Mouse (Mus musculus) intestine, postnatal 0 days (tissue): ENCODE data around the gene Otp. TPM values are rescaled to one million over a fixed set of nuclear protein-coding genes. Genes with fewer than 3 reads are reported as not detected.

Experiments
- ATAC-seq: fragments of 200-750 bp; cut with Nextera tagmentation; 2 replicates; pipeline ENCODE4 v1.8.0; 2017; ENCODE audit warnings: mild to moderate bottlenecking, moderate TSS enrichment, moderate library complexity
- H3K27ac ChIP-seq: fragments of 300-500 bp; sonication (generic); 2 replicates; pipeline ENCODE4 v1.5.1; 2014; ENCODE audit warnings: mild to moderate bottlenecking, low read depth, low read length, moderate library complexity
- H3K27me3 ChIP-seq: fragments of 300-500 bp; sonication (generic); replicated peaks from 2 replicates; pipeline ENCODE4 v1.6.1; 2014; ENCODE audit warnings: low read length, mixed read lengths; ENCODE audit not compliant: control insufficient read depth, insufficient read depth
- H3K36me3 ChIP-seq: fragments of 300-500 bp; sonication (generic); 2 replicates; pipeline ENCODE4 v1.6.1; 2014; ENCODE audit warnings: mild to moderate bottlenecking, moderate library complexity; ENCODE audit not compliant: control insufficient read depth, insufficient read depth
- H3K4me1 ChIP-seq: fragments of 300-500 bp; sonication (generic); replicated peaks from 2 replicates; pipeline ENCODE4 v1.6.1; 2014; ENCODE audit warnings: antibody characterized with exemption, low read length, mixed read lengths; ENCODE audit not compliant: control insufficient read depth, insufficient read depth
- H3K4me2 ChIP-seq: fragments of 300-500 bp; sonication (generic); replicated peaks from 2 replicates; pipeline ENCODE4 v1.6.1; 2014; ENCODE audit warnings: low read depth, mild to moderate bottlenecking, moderate library complexity
- H3K4me3 ChIP-seq: fragments of 300-500 bp; sonication (generic); 2 replicates; pipeline ENCODE4 v1.5.1; 2014; ENCODE audit warnings: low read depth, low read length
- H3K9ac ChIP-seq: fragments of 300-500 bp; sonication (generic); 2 replicates; pipeline ENCODE4 v1.6.1; 2014; ENCODE audit warnings: mild to moderate bottlenecking, low read depth, low read length
- H3K9me3 ChIP-seq: fragments of 300-500 bp; sonication (generic); 2 replicates; pipeline ENCODE4 v1.6.1; 2016; ENCODE audit warnings: mixed run types; ENCODE audit not compliant: control insufficient read depth
- CTCF ChIP-seq: sonication (generic); IDR thresholded peaks from 2 replicates; pipeline ENCODE4 v1.5.1; 2016; ENCODE audit warnings: low read depth, mild to moderate bottlenecking, control low read depth, antibody characterized with exemption, moderate library complexity
- WGBS: fragments of 180-500 bp; shearing (Covaris S2); extraction: QIAGEN DNeasy Blood & Tissue Kit; methylation state at CpG from one replicate; pipeline ENCODE4 v1.1.7; 2014; 5-methylcytosine and 5-hydroxymethylcytosine counted together
- polyA plus RNA-seq: library from polyadenylated mRNA; unstranded; fragments of >200 nt; fragmentation: Nextera tagmentation; extraction: Ambion mirVana; gene quantifications from 2 replicates; pipeline ENCODE4 v1.2.1, GENCODE M21; 2015

Otp gene
- polyA plus RNA-seq, 1 experiment from 2014 or later, result not detected

GRCm38 (mm10) chr13:94866906-94867305 lies 8.5 kb upstream of the Otp start:
- no peak overlapping the region for H3K4me3 ChIP-seq
- no peaks in the 10 kb centered on the region for H3K36me3 ChIP-seq
- no peaks in the 10 kb centered on the region; the same call in 1 of the 2 replicates for H3K4me1 ChIP-seq
- ATAC-seq, result no peak
- no peak overlapping the region for H3K4me2 ChIP-seq
- no peaks in the 10 kb centered on the region for H3K9me3 ChIP-seq
- no peak overlapping the region for H3K27ac ChIP-seq
- 17% methylated on average over 2 of the region's 2 CpGs for WGBS
- no peak overlapping the region for H3K9ac ChIP-seq
- peaks cover 53% of the 10 kb centered on the region for H3K27me3 ChIP-seq
- no peak for TF ChIP-seq CTCF

- Histone ChIP-seq H3K27ac (no peak overlapping the region), H3K27me3 (peaks cover 62% of the 10 kb centered on the region), H3K9ac (no peak overlapping the region), H3K4me1 (no peaks in the 10 kb centered on the region; the same call in 1 of the 2 replicates), H3K9me3 (no peaks in the 10 kb centered on the region), H3K36me3 (no peaks in the 10 kb centered on the region), H3K4me2 (no peak overlapping the region), H3K4me3 (no peak overlapping the region)
- ATAC-seq, result no peak
- WGBS, result 59% methylated on average over 4 of the region's 4 CpGs
- TF ChIP-seq CTCF, result no peak
Measured at GRCm38 (mm10) chr13:94867772-94868171, 7.6 kb upstream of the Otp start.

- H3K4me2 ChIP-seq, result peak overlapping the region; percentile 64
- no peaks in the 10 kb centered on the region; the same call in 1 of the 2 replicates for H3K4me1 ChIP-seq
- peak overlapping the region; percentile 28 for H3K4me3 ChIP-seq
- H3K27me3 ChIP-seq, result peaks cover 69% of the 10 kb centered on the region
- no peaks in the 10 kb centered on the region for H3K9me3 ChIP-seq
- TF ChIP-seq CTCF, result peak; percentile 86
- no peaks in the 10 kb centered on the region for H3K36me3 ChIP-seq
- no peak overlapping the region for H3K27ac ChIP-seq
- no peak overlapping the region for H3K9ac ChIP-seq
- 2% methylated on average over 35 of the region's 35 CpGs for WGBS
- peak; percentile 76 for ATAC-seq
Measured at GRCm38 (mm10) chr13:94868478-94868950, 6.9 kb upstream of the Otp start.

- H3K9ac ChIP-seq, result no peak overlapping the region
- no peak for ATAC-seq
- 6% methylated on average over 8 of the region's 8 CpGs for WGBS
Measured at GRCm38 (mm10) chr13:94869541-94869940, 5.9 kb upstream of the Otp start.

GRCm38 (mm10) chr13:94870071-94870460 lies 5.3 kb upstream of the Otp start:
- 2% methylated on average over 9 of the region's 9 CpGs for WGBS
- Histone ChIP-seq H3K36me3 (no peaks in the 10 kb centered on the region), H3K27me3 (peaks cover 85% of the 10 kb centered on the region), H3K9ac (no peak overlapping the region), H3K9me3 (no peaks in the 10 kb centered on the region), H3K4me3 (no peak overlapping the region), H3K4me2 (no peak overlapping the region), H3K27ac (no peak overlapping the region), H3K4me1 (no peaks in the 10 kb centered on the region; the same call in 1 of the 2 replicates)
- TF ChIP-seq CTCF, result no peak
- no peak for ATAC-seq

More at GRCm38 (mm10) chr13:94869541-94869940, 5.9 kb upstream of the Otp start:
- H3K27me3 ChIP-seq, result peaks cover 80% of the 10 kb centered on the region
- peak overlapping the region; percentile 28 for H3K4me3 ChIP-seq
- no peaks in the 10 kb centered on the region for H3K9me3 ChIP-seq
- no peaks in the 10 kb centered on the region for H3K36me3 ChIP-seq
- H3K4me1 ChIP-seq, result no peaks in the 10 kb centered on the region; the same call in 1 of the 2 replicates
- no peak overlapping the region; the same call in 1 of the 2 replicates for H3K4me2 ChIP-seq
- no peak for TF ChIP-seq CTCF
- no peak overlapping the region for H3K27ac ChIP-seq

GRCm38 (mm10) chr13:94870461-94871186 lies 4.8 kb upstream of the Otp start:
- no peaks in the 10 kb centered on the region for H3K9me3 ChIP-seq
- H3K4me1 ChIP-seq, result no peaks in the 10 kb centered on the region; the same call in 1 of the 2 replicates
- no peaks in the 10 kb centered on the region for H3K36me3 ChIP-seq
- H3K27ac ChIP-seq, result no peak overlapping the region
- WGBS, result 2% methylated on average over 21 of the region's 21 CpGs
- no peak overlapping the region for H3K4me2 ChIP-seq
- no peak overlapping the region for H3K4me3 ChIP-seq
- no peak for ATAC-seq
- H3K9ac ChIP-seq, result no peak overlapping the region
- peaks cover 90% of the 10 kb centered on the region for H3K27me3 ChIP-seq
- TF ChIP-seq CTCF, result no peak
